Mouse (Mus musculus): ENCODE measurements around the gene Gm8914. TPM values are rescaled to one million over a fixed set of nuclear protein-coding genes. Genes with fewer than 3 reads are reported as not detected.
"Not testable (repeated sequence)": the region's sequence is repeated elsewhere in the genome, so short reads cannot be mapped to it uniquely, and the experiment has no call there.

Gene Gm8914
- total RNA-seq (2021): not detected
- long read RNA-seq, experiment 1: 0 reads
- long read RNA-seq, experiment 2: 0 reads

DNA sequence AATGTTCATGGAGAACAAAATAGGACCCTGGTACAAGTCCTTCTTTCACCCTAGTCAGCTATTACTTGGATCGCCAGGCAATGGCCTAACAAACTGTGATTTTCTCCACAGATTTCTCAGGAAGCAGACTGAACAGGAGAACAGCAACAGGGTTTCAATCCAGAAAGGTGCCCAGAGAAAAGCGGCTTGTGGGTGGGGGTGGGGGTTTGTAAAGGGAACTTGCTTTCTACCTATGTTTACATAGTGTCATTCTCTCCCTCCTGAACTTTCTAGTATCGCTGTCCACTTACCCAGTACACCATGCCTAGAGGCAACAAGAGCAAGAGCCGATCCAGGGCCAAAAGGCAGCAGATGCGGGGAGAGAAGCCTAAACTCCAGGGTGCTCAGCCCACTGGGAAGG lies at the start of gene Gm8914:
TSS of gene Gm8914 (plus strand) at position 301 of the 400 bp plus-strand sequence.
- not testable (repeated sequence) for DNase-seq

Other genes starting within 250 kb of the Gm8914 start
- gene Mageb2, start 148.4 kb upstream of the Gm8914 start, total RNA-seq (2021): not detected
- not detected for gene Gm5072, start 87.6 kb upstream of the Gm8914 start, total RNA-seq (2021)
- not detected for gene 1700084M14Rik, start 95.8 kb downstream of the Gm8914 start, total RNA-seq (2021)
- not detected for gene Gm14781, start 152.1 kb downstream of the Gm8914 start, total RNA-seq (2021)